Mouse (Mus musculus) embryonic facial prominence, embryonic 12.5 days (tissue): ENCODE results near the gene Grifin. TPM values are rescaled to one million over a fixed set of nuclear protein-coding genes. Genes with fewer than 3 reads are reported as not detected.

Experiments used
- ATAC-seq: fragments of 200-750 bp; cut with Nextera tagmentation; 2 replicates; pipeline ENCODE4 v1.8.0; 2017; ENCODE audit not compliant: insufficient number of reproducible peaks, insufficient read depth, low FRiP score, low TSS enrichment
- H3K27ac ChIP-seq: fragments of 300-500 bp; sonication (generic); 2 replicates; pipeline ENCODE4 v1.5.1; 2016; ENCODE audit warnings: mild to moderate bottlenecking
- H3K27me3 ChIP-seq: fragments of 300-500 bp; sonication (generic); 2 replicates; pipeline ENCODE4 v1.6.1; 2016; ENCODE audit warnings: mild to moderate bottlenecking, moderate library complexity
- H3K36me3 ChIP-seq: fragments of 300-500 bp; sonication (generic); 2 replicates; pipeline ENCODE4 v1.6.1; 2016; ENCODE audit warnings: mild to moderate bottlenecking
- H3K4me1 ChIP-seq: fragments of 300-500 bp; sonication (generic); 2 replicates; pipeline ENCODE4 v1.6.1; 2016
- H3K4me2 ChIP-seq: fragments of 300-500 bp; sonication (generic); replicated peaks from 2 replicates; pipeline ENCODE4 v1.6.1; 2016; ENCODE audit warnings: mild to moderate bottlenecking, moderate library complexity
- H3K4me3 ChIP-seq: fragments of 300-500 bp; sonication (generic); 2 replicates; pipeline ENCODE4 v1.5.1; 2016; ENCODE audit warnings: mild to moderate bottlenecking
- H3K9ac ChIP-seq: fragments of 300-500 bp; sonication (generic); 2 replicates; pipeline ENCODE4 v1.6.1; 2016; ENCODE audit warnings: mild to moderate bottlenecking, moderate library complexity
- H3K9me3 ChIP-seq: fragments of 300-500 bp; sonication (generic); 2 replicates; pipeline ENCODE4 v1.6.1; 2016; ENCODE audit warnings: mild to moderate bottlenecking, moderate library complexity
- WGBS: fragments of 180-500 bp; shearing (Covaris S2); methylation state at CpG from one replicate; pipeline ENCODE4 v1.1.7; 2016; 5-methylcytosine and 5-hydroxymethylcytosine counted together
- polyA plus RNA-seq: library from polyadenylated mRNA; unstranded; fragments of >200 nt; fragmentation: Nextera tagmentation; extraction: Ambion mirVana; gene quantifications from 2 replicates; pipeline ENCODE4 v1.2.1, GENCODE M21; 2016

Grifin gene
- polyA plus RNA-seq, 1 experiment from 2014 or later, result 1.1 TPM

DNA sequence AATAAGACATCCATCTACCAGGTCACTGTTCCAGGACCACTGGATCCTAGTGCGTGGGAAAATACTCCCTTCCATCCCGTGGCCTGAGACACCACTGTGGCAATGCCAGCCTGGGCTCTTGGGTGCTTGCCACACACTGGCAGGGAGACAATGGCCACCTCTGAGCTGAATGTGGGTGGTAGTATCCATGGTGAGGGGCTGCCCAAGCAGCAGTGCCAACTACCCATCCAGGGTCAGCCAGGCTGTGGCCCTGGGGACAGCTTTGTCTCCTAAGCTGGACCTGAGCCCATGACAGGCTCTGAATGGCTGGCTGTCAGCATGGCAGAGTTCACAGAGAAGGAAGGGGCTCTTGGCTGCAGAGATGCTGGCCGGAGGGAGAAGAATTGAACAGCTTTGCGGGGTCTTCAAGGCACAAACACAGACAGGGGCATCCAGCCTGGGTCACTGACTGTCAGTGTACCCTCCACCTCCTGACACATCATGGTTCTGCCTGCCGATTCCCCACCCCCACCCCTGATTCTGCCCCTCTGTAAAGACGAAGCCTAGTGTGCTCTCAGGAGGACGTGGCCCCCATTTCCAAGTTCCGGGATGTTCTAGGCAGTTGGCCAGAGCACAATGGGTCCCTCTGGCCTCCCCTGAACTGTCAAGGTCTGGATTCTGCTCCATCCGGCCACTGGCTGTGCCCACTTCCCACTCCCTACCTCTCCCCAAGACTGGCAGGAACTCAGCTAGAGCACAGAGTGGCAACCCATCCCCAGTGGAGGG is 21.9 kb downstream of the Grifin start:
- WGBS, result 78% methylated on average over 9 of the region's 9 CpGs
- H3K9ac ChIP-seq, result peak overlapping the region; percentile 1; the same call in 1 of the 2 replicates

DNA sequence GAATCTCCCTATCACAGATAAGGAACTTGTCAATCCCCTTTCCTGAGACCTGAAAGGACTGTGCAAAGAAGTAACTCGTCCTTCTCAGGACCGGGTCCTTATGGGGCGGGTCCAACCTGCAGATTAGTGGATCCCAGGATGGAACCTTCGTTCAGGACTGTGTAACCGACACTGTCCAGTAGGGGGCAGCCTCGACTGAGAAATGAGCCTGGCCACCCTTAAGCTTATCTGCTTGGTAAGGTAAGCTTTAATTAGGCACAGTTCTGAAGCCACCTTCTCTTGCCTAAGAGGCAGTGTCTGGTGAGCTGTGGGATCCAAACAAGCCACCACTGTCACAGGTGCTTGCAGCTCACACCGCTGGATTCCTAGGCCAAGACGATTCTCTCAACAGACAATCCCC is 24.8 kb downstream of the Grifin start:
- Histone ChIP-seq H3K4me2 (no peak overlapping the region), H3K4me1 (no peaks in the 10 kb centered on the region; the same call in 1 of the 2 replicates), H3K9me3 (no peaks in the 10 kb centered on the region), H3K9ac (no peak overlapping the region), H3K27me3 (no peaks in the 10 kb centered on the region), H3K4me3 (no peak overlapping the region), H3K36me3 (no peaks in the 10 kb centered on the region), H3K27ac (no peak overlapping the region)
- 14% methylated on average over 8 of the region's 8 CpGs for WGBS
- no peak for ATAC-seq

More for the DNA sequence above, 21.9 kb downstream of the Grifin start:
- Histone ChIP-seq H3K4me2 (no peak overlapping the region), H3K27ac (no peak overlapping the region), H3K4me1 (no peaks in the 10 kb centered on the region), H3K4me3 (no peak overlapping the region), H3K27me3 (no peaks in the 10 kb centered on the region), H3K9me3 (no peaks in the 10 kb centered on the region), H3K36me3 (no peaks in the 10 kb centered on the region)
- no peak for ATAC-seq

DNA sequence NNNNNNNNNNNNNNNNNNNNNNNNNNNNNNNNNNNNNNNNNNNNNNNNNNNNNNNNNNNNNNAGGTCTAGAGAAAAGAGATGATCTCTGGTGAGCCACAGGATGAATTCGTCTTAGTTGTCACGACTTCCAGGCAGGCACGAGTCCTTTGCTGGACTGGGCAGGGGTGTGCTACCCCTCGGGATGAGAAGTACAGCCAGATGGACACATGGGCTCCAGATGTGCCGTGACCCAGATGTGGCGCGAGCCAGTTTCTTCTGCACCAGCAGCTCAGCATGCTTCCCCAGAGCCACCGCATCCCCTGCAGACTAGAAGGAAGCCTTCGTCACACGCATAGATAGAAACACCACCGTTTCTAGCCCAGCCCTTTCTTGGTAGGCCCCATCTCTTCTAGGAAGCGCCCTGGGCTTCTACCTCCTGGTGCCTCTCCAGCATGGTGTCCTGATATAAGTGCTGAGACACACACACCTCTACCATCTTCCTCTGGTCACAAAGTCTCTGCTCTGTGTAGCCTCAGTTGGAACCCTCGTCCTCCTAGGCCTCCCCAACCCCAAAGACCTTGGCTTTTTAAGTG is 26.7 kb downstream of the Grifin start:
- Histone ChIP-seq H3K9ac (no peak overlapping the region), H3K9me3 (no peaks in the 10 kb centered on the region), H3K4me3 (no peak overlapping the region), H3K4me1 (no peaks in the 10 kb centered on the region; the same call in 1 of the 2 replicates), H3K27ac (0 out of 2 replicates have a peak overlapping the region, but pooled peaks have one; percentile 23), H3K4me2 (no peak overlapping the region), H3K27me3 (no peaks in the 10 kb centered on the region), H3K36me3 (no peaks in the 10 kb centered on the region)
- WGBS, result 57% methylated on average over 13 of the region's 13 CpGs
- ATAC-seq, result no peak

DNA sequence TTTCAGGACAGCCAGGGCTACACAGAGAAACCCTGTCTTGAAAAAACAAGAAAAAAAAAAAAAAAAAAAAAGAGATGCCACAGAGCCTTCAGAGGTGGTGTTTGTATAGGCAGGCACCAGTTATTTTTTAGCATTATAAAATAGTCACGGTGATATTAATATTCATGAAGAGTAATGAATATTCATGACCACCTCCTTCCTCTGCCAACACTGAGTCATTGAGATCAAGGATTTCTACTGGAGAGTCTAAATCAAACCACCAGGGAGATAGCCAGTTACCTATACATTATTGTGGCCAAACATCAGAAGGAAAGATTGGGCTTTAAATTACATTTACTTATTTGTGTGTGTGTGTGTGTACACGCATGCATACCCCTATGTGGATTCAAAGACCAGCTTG is 38.1 kb downstream of the Grifin start:
- no peak overlapping the region for H3K4me3 ChIP-seq
- peaks cover 52% of the 10 kb centered on the region for H3K36me3 ChIP-seq
- no peaks in the 10 kb centered on the region for H3K9me3 ChIP-seq
- no peak for ATAC-seq
- no peaks in the 10 kb centered on the region for H3K4me1 ChIP-seq
- H3K4me2 ChIP-seq, result no peak overlapping the region
- H3K27me3 ChIP-seq, result no peaks in the 10 kb centered on the region
- 90% methylated on average over 2 of the region's 2 CpGs for WGBS
- no peak overlapping the region for H3K9ac ChIP-seq
- H3K27ac ChIP-seq, result no peak overlapping the region

DNA sequence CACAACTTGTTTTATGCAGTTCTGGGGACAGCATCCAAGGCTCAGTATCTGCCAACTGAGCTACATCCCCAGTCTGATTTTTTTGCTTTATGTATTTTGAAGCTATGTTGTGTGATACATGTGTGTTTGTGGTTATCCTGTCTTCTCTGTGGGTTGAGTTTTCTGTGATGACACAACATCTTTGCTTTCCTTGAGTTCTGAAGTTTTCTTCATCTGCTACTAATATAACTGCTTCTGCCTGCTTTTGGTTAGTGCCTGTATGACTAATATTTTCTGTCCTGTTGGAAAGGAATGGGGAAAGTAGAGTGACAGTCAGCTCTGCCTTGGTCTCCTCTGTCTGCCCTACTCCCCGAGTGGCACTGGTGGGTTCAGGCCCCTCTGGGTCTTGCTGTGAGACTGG is 43.7 kb downstream of the Grifin start:
- WGBS, result 76% methylated on average over 1 of the region's 1 CpGs
- no peak overlapping the region for H3K27ac ChIP-seq
- ATAC-seq, result no peak
- H3K9me3 ChIP-seq, result no peaks in the 10 kb centered on the region
- H3K4me3 ChIP-seq, result no peak overlapping the region
- H3K36me3 ChIP-seq, result peaks cover 29% of the 10 kb centered on the region
- H3K4me2 ChIP-seq, result no peak overlapping the region
- H3K9ac ChIP-seq, result no peak overlapping the region
- H3K4me1 ChIP-seq, result peaks cover 3% of the 10 kb centered on the region; the same call in 1 of the 2 replicates
- H3K27me3 ChIP-seq, result no peaks in the 10 kb centered on the region

DNA sequence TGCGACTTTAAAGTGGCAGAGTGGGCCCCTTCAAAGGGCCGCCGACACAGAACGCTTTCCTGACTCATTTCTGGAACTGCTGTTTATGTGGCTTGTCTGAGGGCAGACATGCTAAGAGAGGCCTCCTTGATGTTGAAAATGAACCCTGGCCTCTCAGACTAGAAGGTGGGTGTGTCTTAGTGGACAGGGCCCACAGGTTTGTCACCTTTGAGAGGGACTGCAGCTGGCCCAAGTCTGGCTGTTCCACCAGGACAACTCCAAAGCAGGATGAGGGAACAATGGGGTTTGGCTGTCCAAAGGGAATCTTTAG is 47.0 kb downstream of the Grifin start:
- ATAC-seq, result no peak
- Histone ChIP-seq H3K27ac (peak overlapping the region; percentile 36; the same call in 1 of the 2 replicates), H3K36me3 (peaks cover under 1% of the 10 kb centered on the region; the same call in 1 of the 2 replicates)

DNA sequence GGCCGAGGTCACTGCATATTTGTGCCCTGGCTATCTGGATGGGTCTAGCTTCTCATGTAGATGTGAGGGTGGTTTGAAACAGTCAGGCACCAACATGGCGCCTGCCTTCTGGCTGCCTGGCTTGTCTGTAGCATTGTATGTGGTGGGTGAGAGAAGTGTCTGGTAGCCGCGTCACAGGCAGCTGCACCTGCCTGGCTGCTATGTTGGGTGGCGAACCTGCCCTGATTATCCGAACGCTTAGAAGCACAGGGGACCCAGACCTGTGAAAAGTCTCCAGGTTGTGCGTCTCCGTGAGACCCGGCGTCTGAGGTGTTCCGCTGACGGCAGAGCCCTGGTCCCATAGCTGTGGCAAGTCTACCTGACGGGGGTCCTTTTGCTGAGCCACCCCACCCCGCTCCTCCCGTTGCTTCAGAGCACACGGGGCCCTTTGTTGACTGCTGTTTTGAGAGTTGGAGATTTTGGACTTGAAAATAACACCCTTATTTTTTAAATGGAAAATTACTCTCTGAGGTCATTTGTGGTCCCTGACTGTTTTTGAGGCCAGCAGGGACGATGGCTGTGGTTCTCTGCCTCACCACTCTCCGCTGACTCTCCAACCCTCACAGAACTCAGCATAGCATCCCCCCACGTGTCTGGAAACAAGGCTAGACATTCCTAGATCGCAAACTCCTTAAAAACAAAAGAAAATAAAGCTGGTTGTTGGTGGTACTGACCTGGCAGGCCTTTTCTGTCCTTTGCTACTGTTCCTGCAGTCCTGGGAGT is 47.5 kb downstream of the Grifin start:
- Histone ChIP-seq H3K36me3 (peaks cover 2% of the 10 kb centered on the region; the same call in 1 of the 2 replicates), H3K4me1 (peaks cover 17% of the 10 kb centered on the region), H3K9ac (no peak overlapping the region), H3K4me3 (no peak overlapping the region), H3K27me3 (no peaks in the 10 kb centered on the region), H3K27ac (peak overlapping the region; percentile 36; the same call in 1 of the 2 replicates), H3K9me3 (no peaks in the 10 kb centered on the region), H3K4me2 (no peak overlapping the region)
- 88% methylated on average over 21 of the region's 21 CpGs for WGBS
- ATAC-seq, result no peak

More for the DNA sequence above, 47.0 kb downstream of the Grifin start:
- Histone ChIP-seq H3K4me1 (peaks cover 17% of the 10 kb centered on the region), H3K9ac (no peak overlapping the region), H3K9me3 (no peaks in the 10 kb centered on the region), H3K4me2 (no peak overlapping the region), H3K4me3 (no peak overlapping the region), H3K27me3 (no peaks in the 10 kb centered on the region)
- 72% methylated on average over 4 of the region's 4 CpGs for WGBS

DNA sequence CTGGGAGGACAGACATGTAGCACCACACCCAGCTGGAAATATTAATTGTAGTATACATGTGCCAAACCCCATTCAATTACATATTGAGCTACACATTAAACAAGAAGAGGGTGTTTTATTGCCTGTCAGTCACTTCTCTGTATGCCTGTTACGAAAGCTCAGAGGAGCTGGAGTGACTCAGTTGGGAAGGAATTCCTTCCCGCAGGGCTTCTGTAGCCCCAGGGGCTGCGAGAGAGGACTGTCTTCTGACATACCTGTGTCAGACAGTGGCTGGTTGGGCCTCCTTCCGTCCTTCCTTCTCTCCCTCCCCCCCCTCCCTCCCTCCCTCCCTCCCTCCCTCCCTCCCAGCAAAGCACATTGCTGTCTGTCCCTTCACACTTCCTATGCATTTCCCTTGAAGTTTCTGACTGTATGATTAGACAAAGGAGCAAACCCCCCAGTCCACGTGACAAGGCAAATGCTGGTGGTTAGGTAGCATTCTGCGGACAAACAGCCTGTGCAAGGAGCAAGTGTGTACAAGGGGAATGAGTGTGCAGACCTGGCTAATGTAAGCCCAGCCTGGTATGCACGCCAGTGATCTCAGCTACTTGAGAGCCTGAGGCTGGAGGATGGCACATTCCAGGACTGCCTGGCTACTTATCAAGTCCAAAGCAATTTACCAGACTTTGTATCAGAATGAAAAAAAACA is 49.9 kb downstream of the Grifin start:
- no peak overlapping the region for H3K4me3 ChIP-seq
- H3K27ac ChIP-seq, result peak overlapping the region; percentile 61

DNA sequence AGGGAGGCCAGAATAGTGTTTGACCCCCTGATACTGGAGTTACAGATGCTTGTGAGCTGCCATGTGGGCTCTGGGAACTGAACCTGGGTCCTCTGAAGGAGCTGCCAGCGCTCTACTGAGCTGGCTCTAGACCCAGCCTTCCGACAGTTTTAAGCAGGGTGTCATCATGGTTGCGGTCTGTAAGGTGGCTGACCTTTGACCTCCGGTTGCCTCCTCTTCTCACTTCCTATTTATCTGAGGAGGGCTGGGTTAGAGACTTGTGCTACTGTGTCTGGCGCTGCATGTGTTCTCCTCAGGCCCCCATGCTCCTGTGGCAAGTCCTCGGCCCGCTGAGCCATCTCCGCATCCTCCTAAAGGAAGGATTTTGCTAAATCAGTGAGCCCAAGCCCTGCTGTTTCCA is 51.0 kb downstream of the Grifin start:
- no peak for ATAC-seq
- Histone ChIP-seq H3K36me3 (peaks cover 2% of the 10 kb centered on the region; the same call in 1 of the 2 replicates), H3K4me2 (no peak overlapping the region), H3K4me1 (peaks cover 29% of the 10 kb centered on the region), H3K4me3 (no peak overlapping the region), H3K27ac (no peak overlapping the region), H3K9me3 (no peaks in the 10 kb centered on the region), H3K27me3 (no peaks in the 10 kb centered on the region), H3K9ac (no peak overlapping the region)
- WGBS, result 83% methylated on average over 8 of the region's 8 CpGs

More for the DNA sequence above, 49.9 kb downstream of the Grifin start:
- ATAC-seq, result no peak; the same call in 1 of the 2 replicates
- 34% methylated on average over 7 of the region's 7 CpGs for WGBS
- H3K27me3 ChIP-seq, result no peaks in the 10 kb centered on the region
- H3K36me3 ChIP-seq, result peaks cover 2% of the 10 kb centered on the region; the same call in 1 of the 2 replicates
- H3K4me2 ChIP-seq, result no peak overlapping the region
- peaks cover 22% of the 10 kb centered on the region for H3K4me1 ChIP-seq
- H3K9me3 ChIP-seq, result no peaks in the 10 kb centered on the region
- 0 out of 2 replicates have a peak overlapping the region, but pooled peaks have one; percentile 10 for H3K9ac ChIP-seq
